Mouse (Mus musculus) MEL (cell line): ENCODE measurements at regions not wholly inside any gene's neighbourhood (a gene's known extent, or its start where the extent isn't known, plus 50 kb on each side); places are given as distances from the start of the nearest gene placed in this dataset.

Source experiments
- DNase-seq: peaks from one replicate; pipeline ENCODE4 v3.0.0; 2011; ENCODE audit warnings: low read depth, low spot score
- H3K27ac ChIP-seq: 2 replicates; pipeline ENCODE4 v1.5.1; 2012; ENCODE audit warnings: low read depth, mild to moderate bottlenecking, control low read depth, low read length, moderate library complexity; ENCODE audit not compliant: control insufficient read depth
- H3K27me3 ChIP-seq, 2 experiments: fragments of 150-350 bp in 1 of 2; sonication (generic) in 1 of 2; 2 replicates each; pipeline ENCODE4 v1.6.1; 2012; ENCODE audit warnings: low read length in 2 of 2, mild to moderate bottlenecking in 2 of 2, improper control_type of control experiment in 1 of 2, moderate library complexity in 1 of 2; ENCODE audit not compliant: insufficient read depth in 2 of 2, control insufficient read depth in 1 of 2
- H3K36me3 ChIP-seq, 2 experiments: 2 replicates each; pipeline ENCODE4 v1.6.1; 2012 to 2014; ENCODE audit warnings: low read length in 2 of 2, improper control_type of control experiment in 1 of 2, inconsistent platforms in 1 of 2, mild to moderate bottlenecking in 1 of 2; ENCODE audit not compliant: insufficient read depth in 2 of 2, control insufficient read depth in 1 of 2
- H3K4me1 ChIP-seq, 2 experiments: fragments of 150-350 bp in 1 of 2; sonication (generic) in 1 of 2; 2 replicates each; pipeline ENCODE4 v1.6.1; 2012; ENCODE audit warnings: low read length in 2 of 2, improper control_type of control experiment in 1 of 2, mild to moderate bottlenecking in 1 of 2; ENCODE audit not compliant: insufficient read depth in 2 of 2, control insufficient read depth in 1 of 2
- H3K4me3 ChIP-seq, 2 experiments: fragments of 150-350 bp in 1 of 2; sonication (generic) in 1 of 2; 2 replicates each; pipeline ENCODE4 v1.5.1; 2012; ENCODE audit warnings: low read depth in 2 of 2, low read length in 2 of 2, mild to moderate bottlenecking in 2 of 2, moderate library complexity in 2 of 2, control low read depth in 1 of 2, improper control_type of control experiment in 1 of 2; ENCODE audit not compliant: control insufficient read depth in 1 of 2, insufficient read depth in 1 of 2
- H3K79me2 ChIP-seq: 2 replicates; pipeline ENCODE4 v1.6.1; 2012; ENCODE audit warnings: mild to moderate bottlenecking, low read length, moderate library complexity; ENCODE audit not compliant: control insufficient read depth, poor library complexity, insufficient read depth
- H3K9ac ChIP-seq: 2 replicates; pipeline ENCODE4 v1.6.1; 2012; ENCODE audit warnings: low read depth, mild to moderate bottlenecking, control low read depth, low read length, moderate library complexity; ENCODE audit not compliant: control insufficient read depth, poor library complexity, severe bottlenecking
- H3K9me3 ChIP-seq: fragments of 150-350 bp; sonication (generic); replicated peaks from 2 replicates; pipeline ENCODE4 v1.6.1; 2012; ENCODE audit warnings: mild to moderate bottlenecking, low read length, improper control_type of control experiment, moderate library complexity; ENCODE audit not compliant: insufficient read depth
- CHD2 ChIP-seq: IDR thresholded peaks from 2 replicates; pipeline ENCODE4 v1.6.1; 2011; ENCODE audit warnings: low read length, improper control_type of control experiment
- E2F4 ChIP-seq: IDR thresholded peaks from 2 replicates; pipeline ENCODE4 v1.6.1; 2011; ENCODE audit warnings: low read depth, low read length, improper control_type of control experiment, borderline replicate concordance
- ELF1 ChIP-seq: IDR thresholded peaks from 2 replicates; pipeline ENCODE4 v1.6.1; 2014; ENCODE audit warnings: low read depth, mild to moderate bottlenecking, inconsistent platforms, low read length, improper control_type of control experiment, moderate library complexity
- EP300 ChIP-seq, 2 experiments: IDR thresholded peaks; 2 replicates each; pipeline ENCODE4 v1.6.1; 2011; ENCODE audit warnings: improper control_type of control experiment in 2 of 2, low read length in 2 of 2, low read depth in 1 of 2, mild to moderate bottlenecking in 1 of 2
- ETS1 ChIP-seq: IDR thresholded peaks from 2 replicates; pipeline ENCODE4 v1.6.1; 2012; ENCODE audit warnings: low read depth, mild to moderate bottlenecking, inconsistent platforms, low read length, improper control_type of control experiment, moderate library complexity
- GATA1 ChIP-seq: IDR thresholded peaks from 2 replicates; pipeline ENCODE4 v1.6.1; 2011; ENCODE audit warnings: low read depth, low read length, improper control_type of control experiment
- HCFC1 ChIP-seq: IDR thresholded peaks from 2 replicates; pipeline ENCODE4 v1.6.1; 2012; ENCODE audit warnings: low read depth, mild to moderate bottlenecking, inconsistent platforms, low read length, improper control_type of control experiment, moderate library complexity
- JUND ChIP-seq: IDR thresholded peaks from 2 replicates; pipeline ENCODE4 v1.6.1; 2011; ENCODE audit warnings: low read depth, mild to moderate bottlenecking, improper control_type of control experiment, low read length
- MEF2A ChIP-seq: IDR thresholded peaks from 2 replicates; pipeline ENCODE4 v1.6.1; 2014; ENCODE audit warnings: low read depth, mild to moderate bottlenecking, inconsistent platforms, low read length, improper control_type of control experiment; ENCODE audit not compliant: poor library complexity, insufficient replicate concordance, severe bottlenecking; ENCODE audit errors: extremely low read depth
- MYB ChIP-seq: IDR thresholded peaks from 2 replicates; pipeline ENCODE4 v1.6.1; 2011; ENCODE audit warnings: mild to moderate bottlenecking, low read depth, low read length, improper control_type of control experiment
- MYC ChIP-seq: IDR thresholded peaks from 2 replicates; pipeline ENCODE4 v1.6.1; 2011; ENCODE audit warnings: low read depth, mild to moderate bottlenecking, low read length, improper control_type of control experiment, moderate library complexity
- POLR2A ChIP-seq, 2 experiments: IDR thresholded peaks; 2 replicates each; pipeline ENCODE4 v1.6.1; 2011 to 2012; ENCODE audit warnings: low read length in 2 of 2, mild to moderate bottlenecking in 2 of 2, control low read depth in 1 of 2, improper control_type of control experiment in 1 of 2, low read depth in 1 of 2, moderate library complexity in 1 of 2; ENCODE audit not compliant: control insufficient read depth in 1 of 2, insufficient read depth in 1 of 2, poor library complexity in 1 of 2
- POLR2AphosphoS2 ChIP-seq: IDR thresholded peaks from 2 replicates; pipeline ENCODE4 v1.6.1; 2011; ENCODE audit warnings: low read length, improper control_type of control experiment
- SMC3 ChIP-seq: IDR thresholded peaks from 2 replicates; pipeline ENCODE4 v1.6.1; 2011; ENCODE audit warnings: low read depth, low read length, improper control_type of control experiment
- TBP ChIP-seq: IDR thresholded peaks from 2 replicates; pipeline ENCODE4 v1.8.0; 2011; ENCODE audit warnings: low read depth, low read length, improper control_type of control experiment
- TCF12 ChIP-seq: IDR thresholded peaks from 2 replicates; pipeline ENCODE4 v1.6.1; 2014; ENCODE audit warnings: low read depth, mild to moderate bottlenecking, inconsistent platforms, low read length, improper control_type of control experiment, moderate library complexity
- UBTF ChIP-seq: IDR thresholded peaks from 2 replicates; pipeline ENCODE4 v1.6.1; 2012; ENCODE audit warnings: low read depth, mild to moderate bottlenecking, inconsistent platforms, low read length, improper control_type of control experiment, moderate library complexity, borderline replicate concordance; ENCODE audit not compliant: insufficient read depth
- USF1 ChIP-seq: IDR thresholded peaks from 2 replicates; pipeline ENCODE4 v1.6.1; 2014; ENCODE audit warnings: low read depth, mild to moderate bottlenecking, inconsistent platforms, low read length, improper control_type of control experiment, moderate library complexity
- ZC3H11A ChIP-seq: IDR thresholded peaks from 2 replicates; pipeline ENCODE4 v1.6.1; 2012; ENCODE audit warnings: low read depth, mild to moderate bottlenecking, inconsistent platforms, low read length, improper control_type of control experiment
- ZKSCAN1 ChIP-seq: IDR thresholded peaks from 2 replicates; pipeline ENCODE4 v1.6.1; 2012; ENCODE audit warnings: low read depth, mild to moderate bottlenecking, inconsistent platforms, low read length, improper control_type of control experiment, moderate library complexity
- ZMIZ1 ChIP-seq: IDR thresholded peaks from 2 replicates; pipeline ENCODE4 v1.6.1; 2012; ENCODE audit warnings: low read depth, mild to moderate bottlenecking, inconsistent platforms, low read length, improper control_type of control experiment, moderate library complexity

DNA sequence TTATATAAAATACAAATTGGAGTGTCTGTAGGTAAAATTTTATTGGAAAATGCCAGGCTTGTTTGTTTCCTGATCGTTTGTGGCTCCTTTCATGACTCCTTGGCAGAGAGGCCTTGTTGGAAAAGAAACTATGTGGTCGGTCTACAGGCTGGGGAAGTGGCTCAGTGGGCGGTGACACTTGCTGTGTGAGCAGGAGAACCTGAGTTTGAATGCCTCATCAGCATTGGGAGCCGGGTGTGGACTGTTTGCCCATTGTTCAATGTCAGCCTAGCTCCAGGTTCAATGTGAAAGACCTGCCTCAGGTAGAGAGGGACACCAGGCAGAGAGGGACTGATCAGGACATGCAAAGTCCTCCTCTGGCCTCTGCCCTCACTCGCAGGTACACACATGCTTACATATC is 235.4 kb downstream of the Tle3 start:
- Histone ChIP-seq H3K27me3 (peaks cover 2 to 8% of the 10 kb centered on the region in 2 experiments; a peak in 3 of 4 replicates), H3K4me3 (no peak overlapping the region)
- no peak for DNase-seq
- no peak for TF ChIP-seq ELF1
- TF ChIP-seq UBTF = no peak
- no peak for TF ChIP-seq USF1
- no peak for TF ChIP-seq E2F4
- TF ChIP-seq TCF12 = no peak
- TF ChIP-seq MYC = no peak
- no peak for TF ChIP-seq SMC3
- no peak for TF ChIP-seq ZKSCAN1
- no peak for TF ChIP-seq EP300 (IDR thresholded peaks at IDR 0.05; ENCODE audit: low read depth in 1 of 2, low read length in 2 of 2)
- TF ChIP-seq ETS1 = no peak
- no peak for TF ChIP-seq MYB
- TF ChIP-seq POLR2AphosphoS2 = no peak
- no peak for TF ChIP-seq ZMIZ1
- TF ChIP-seq, all 39 proteins: peak for 0
- Histone ChIP-seq H3K27ac (no peak overlapping the region), H3K9me3 (no peaks in the 10 kb centered on the region), H3K79me2 (no peaks in the 10 kb centered on the region), H3K4me1 (no peaks in the 10 kb centered on the region), H3K36me3 (no peaks in the 10 kb centered on the region), H3K9ac (no peak overlapping the region)

DNA sequence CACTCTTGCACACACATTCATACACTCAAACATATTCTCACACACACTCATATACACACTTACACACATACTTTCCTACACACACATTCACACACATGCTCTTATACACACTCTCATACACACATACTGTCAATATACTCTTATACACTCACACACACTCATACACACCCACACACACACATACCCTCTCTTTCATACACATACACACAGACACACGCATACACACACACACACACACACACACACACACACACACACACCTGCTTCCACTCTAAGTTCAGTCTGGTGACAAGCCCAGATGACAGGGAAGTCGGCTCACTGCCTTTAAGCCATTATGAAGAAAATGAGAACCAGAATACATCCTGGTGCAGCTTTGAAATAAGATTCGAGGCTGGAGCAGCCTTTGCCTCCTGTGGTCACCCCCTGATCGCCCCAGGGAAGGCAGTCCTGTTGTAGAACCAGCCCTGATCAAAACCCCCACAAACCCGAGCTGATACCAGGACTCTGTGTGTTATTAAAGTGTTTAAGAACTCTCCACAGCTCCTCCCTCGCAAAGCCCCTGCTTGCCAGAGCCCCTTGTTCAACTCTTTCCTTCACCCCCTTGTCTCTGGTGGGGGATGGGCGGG is 230.3 kb downstream of the Tle3 start:
- Histone ChIP-seq H3K4me3 (no peak overlapping the region), H3K36me3 (no peaks in the 10 kb centered on the region), H3K27me3 (peaks cover 1 to 2% of the 10 kb centered on the region in 2 experiments; a peak in 3 of 4 replicates), H3K9ac (no peak overlapping the region), H3K9me3 (no peaks in the 10 kb centered on the region), H3K4me1 (no peaks in the 10 kb centered on the region), H3K27ac (no peak overlapping the region), H3K79me2 (no peaks in the 10 kb centered on the region)
- TF ChIP-seq ZC3H11A = no peak
- TF ChIP-seq MEF2A = no peak
- no peak for TF ChIP-seq POLR2A (IDR thresholded peaks at IDR 0.05; ENCODE audit: control insufficient read depth in 1 of 2, insufficient read depth in 1 of 2, low read depth in 1 of 2, low read length in 2 of 2, poor library complexity in 1 of 2)
- TF ChIP-seq HCFC1 = no peak
- TF ChIP-seq ZMIZ1 = no peak
- TF ChIP-seq E2F4 = no peak
- TF ChIP-seq CHD2 = no peak
- TF ChIP-seq JUND = no peak
- TF ChIP-seq TBP = no peak
- no peak for TF ChIP-seq GATA1
- no peak for DNase-seq
